Mouse (Mus musculus): ENCODE data around the gene Scgb1b19.
"Not testable (repeated sequence)": the region's sequence is repeated elsewhere in the genome, so short reads cannot be mapped to it uniquely, and the experiment has no call there.

The Scgb1b19 gene

GRCm38 (mm10) chr7:33286991-33287390 is at the start of gene Scgb1b19:
Scgb1b19 (plus strand) TSS chr7:33287291.
- not testable (repeated sequence) for DNase-seq (ENCODE audit: low spot score in 2 of 2)

GRCm38 (mm10) chr7:33280238-33280637 is 6.9 kb upstream of the Scgb1b19 start, which contains the start of gene Scgb2b19:
Scgb2b19 (minus strand) TSS chr7:33280338.
- DNase-seq (ENCODE audit: low spot score in 2 of 2), result not testable (repeated sequence)
